Mouse (Mus musculus) left cerebral cortex, adult 2 months (tissue): ENCODE results near the gene Gm13283. TPM values are rescaled to one million over a fixed set of nuclear protein-coding genes. Genes with fewer than 3 reads are reported as not detected.
"Not testable (repeated sequence)": the region's sequence is repeated elsewhere in the genome, so short reads cannot be mapped to it uniquely, and the experiment has no call there.

ENCODE experiments used
- DNase-seq, 2 experiments: peaks; one replicate each; pipeline ENCODE4 v3.0.0; 2021 to 2022; ENCODE audit warnings: low spot score in 2 of 2, mixed read lengths in 1 of 2; ENCODE audit errors: extremely low spot score in 1 of 2
- H3K27ac ChIP-seq: fragments of 200-600 bp; 2 replicates; pipeline ENCODE4 v1.8.1; 2022
- H3K4me3 ChIP-seq: fragments of 200-600 bp; 2 replicates; pipeline ENCODE4 v1.8.1; 2022
- CTCF ChIP-seq: fragments of 200-600 bp; IDR thresholded peaks from 2 replicates; pipeline ENCODE4 v1.8.1; 2022; ENCODE audit warnings: antibody characterized with exemption, mild to moderate bottlenecking, moderate library complexity
- intact Hi-C: fragments of 180-260 bp; cut with DNase I; formaldehyde crosslinking; loops from one replicate; pipeline ENCODE4 v1.15.1; 2025
- long read RNA-seq, 2 experiments: library from polyadenylated mRNA; stranded (forward); transcript quantifications; one replicate each; pipeline ENCODE4 v2.0.0; 2021; ENCODE audit warnings: borderline mapping rate in 2 of 2
- total RNA-seq, 2 experiments: library from RNA; stranded (reverse); gene quantifications; 2 replicates each; pipeline ENCODE4 v1.2.3; 2021

The Gm13283 gene
- not detected for total RNA-seq
- long read RNA-seq, experiment 1: 0 reads
- long read RNA-seq, experiment 2: 0 reads

GRCm38 (mm10) chr4:88759610-88760268 lies at the start of gene Gm13283:
Gene Gm13283, plus strand, starts transcription at chr4:88760119.
- H3K4me3 ChIP-seq: peak within 1 kb of the TSS; percentile 19; the same call in 1 of the 2 replicates
- intact Hi-C loops, H3K27ac ChIP-seq: not testable (repeated sequence)
- peak in 1 of 2 experiments; percentile 23 for DNase-seq

GRCm38 (mm10) chr4:88714281-88714680 lies 45.6 kb upstream of the Gm13283 start:
- no peak for DNase-seq
- intact Hi-C loops: no loop called here
- Histone ChIP-seq H3K27ac (no peak overlapping the region), H3K4me3 (no peak overlapping the region)
- TF ChIP-seq CTCF: no peak

DNA sequence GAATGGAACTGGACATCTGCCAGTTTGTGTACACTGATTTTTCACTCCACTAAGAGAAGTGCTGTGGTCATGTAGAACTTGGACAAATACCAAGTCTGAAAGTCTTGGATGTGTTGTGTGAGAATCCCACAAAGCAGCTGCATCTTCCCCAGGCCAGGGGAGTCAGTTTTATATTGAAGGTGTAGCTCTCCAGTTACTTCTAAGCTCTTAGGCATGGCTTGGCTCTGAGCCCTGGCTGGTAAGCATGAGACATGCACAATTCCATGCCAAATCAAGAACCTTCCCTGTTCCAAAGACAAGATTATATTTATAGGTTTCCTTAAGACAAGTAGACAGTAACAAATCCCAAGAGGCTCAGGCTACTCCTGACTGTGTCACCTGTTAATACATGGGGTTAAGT lies 44.9 kb upstream of the Gm13283 start:
- DNase-seq: no peak
- intact Hi-C loops: no loop called here

DNA sequence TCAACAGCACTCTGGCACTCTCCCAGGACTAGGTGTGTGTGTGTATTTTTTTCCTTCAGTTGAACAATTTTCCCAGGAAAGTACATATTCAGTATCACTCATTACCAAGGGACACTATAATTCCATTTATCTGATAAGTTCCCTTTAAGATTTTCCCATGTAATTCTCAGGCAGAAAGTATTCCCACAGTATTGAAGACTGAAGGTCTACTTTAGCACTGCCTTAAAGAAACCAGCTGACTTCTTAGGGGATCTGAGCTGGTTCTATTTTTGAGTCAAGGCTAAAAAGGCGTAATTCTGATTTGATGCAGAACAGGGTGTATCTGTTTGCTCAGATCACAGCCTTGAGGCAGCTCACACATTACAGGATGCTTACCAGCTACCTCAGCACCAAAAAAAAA lies 41.2 kb upstream of the Gm13283 start:
- intact Hi-C loops: no loop called here
- Histone ChIP-seq H3K4me3 (peak overlapping the region; percentile 99), H3K27ac (no peak overlapping the region)
- no peak for DNase-seq
- TF ChIP-seq CTCF: no peak

More for the DNA sequence above, 44.9 kb upstream of the Gm13283 start:
- Histone ChIP-seq H3K27ac (no peak overlapping the region), H3K4me3 (no peak overlapping the region)
- TF ChIP-seq CTCF: no peak

DNA sequence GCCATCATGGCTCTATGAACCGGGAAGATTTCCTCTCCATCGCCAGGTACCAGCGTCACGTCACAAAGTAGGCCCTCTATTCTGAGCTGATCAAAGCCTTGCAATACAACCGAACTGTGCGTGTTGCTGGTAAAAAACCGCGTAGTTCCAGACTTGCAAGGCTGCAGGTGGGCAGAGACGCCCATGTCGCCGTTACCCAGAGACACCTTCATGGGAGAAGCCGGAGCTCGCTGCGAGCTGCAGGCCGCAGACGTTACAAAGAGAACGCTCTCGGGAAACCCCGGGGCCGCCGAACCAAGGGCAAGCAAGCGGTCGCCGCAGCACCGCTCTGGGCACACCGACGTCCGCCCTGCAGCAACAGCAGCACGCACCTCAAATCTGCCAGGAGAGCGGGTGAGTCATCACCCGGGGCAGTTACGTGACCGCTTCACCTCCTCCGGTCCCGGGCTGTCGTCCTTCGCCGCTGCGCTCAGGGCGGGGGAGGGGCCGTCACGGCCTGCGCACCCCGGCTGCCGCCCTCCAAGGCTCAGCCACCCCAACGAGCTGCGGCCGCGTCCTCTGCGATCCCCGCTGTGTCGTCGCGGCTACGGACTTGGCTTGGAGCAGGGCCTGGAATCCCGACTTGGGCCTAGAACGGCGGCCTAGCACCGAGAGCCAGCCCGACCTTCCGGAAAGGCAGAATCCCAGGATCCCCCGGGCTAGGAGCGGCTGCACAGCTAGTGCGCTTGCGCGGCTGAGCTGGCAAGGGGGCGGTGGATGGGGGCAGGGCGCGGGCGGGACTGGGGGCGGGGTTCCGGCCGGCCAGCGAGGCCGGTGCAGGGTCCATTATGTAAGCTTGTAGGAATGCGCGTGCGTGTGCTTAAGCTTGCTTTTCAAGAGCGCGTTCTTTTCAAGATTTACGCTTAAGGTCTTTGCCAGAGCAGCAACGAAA lies 37.9 kb upstream of the Gm13283 start, which contains the start of the genes Gm26566 and Klhl9:
Gene Gm26566 (plus strand): TSS at position 15 of the 931 bp plus-strand sequence.
Gene Klhl9 (minus strand): TSS at position 675 of the 931 bp plus-strand sequence.
- DNase-seq: peak; percentile 88 to 89

GRCm38 (mm10) chr4:88723497-88724090 lies 36.3 kb upstream of the Gm13283 start:
- Histone ChIP-seq H3K27ac (no peak overlapping the region), H3K4me3 (no peak overlapping the region)
- no peak for DNase-seq
- intact Hi-C loops: no loop called here
- TF ChIP-seq CTCF: no peak

More for the DNA sequence above, 37.9 kb upstream of the Gm13283 start, which contains the start of the genes Gm26566 and Klhl9:
- Histone ChIP-seq H3K4me3 (peak within 1 kb of the TSS; percentile 99), H3K27ac (peak within 1 kb of the TSS; percentile 99)
- TF ChIP-seq CTCF: no peak
- intact Hi-C loops: no loop called here

GRCm38 (mm10) chr4:88726727-88727126 lies 33.2 kb upstream of the Gm13283 start:
- Histone ChIP-seq H3K27ac (no peak overlapping the region), H3K4me3 (no peak overlapping the region)
- DNase-seq: no peak
- intact Hi-C loops: loop anchor here (2.0 kb wide), 1 partner anchor 30 kb away; no protein-coding TSS in a partner anchor
- TF ChIP-seq CTCF: no peak

- peak; percentile 56 for TF ChIP-seq CTCF
- Histone ChIP-seq H3K4me3 (no peak overlapping the region), H3K27ac (no peak overlapping the region)
- intact Hi-C loops: loop anchor here (2.0 kb wide), 1 partner anchor 31 kb away; no protein-coding TSS in a partner anchor
- DNase-seq: no peak
Observed at GRCm38 (mm10) chr4:88727324-88727723, 32.6 kb upstream of the Gm13283 start.

DNA sequence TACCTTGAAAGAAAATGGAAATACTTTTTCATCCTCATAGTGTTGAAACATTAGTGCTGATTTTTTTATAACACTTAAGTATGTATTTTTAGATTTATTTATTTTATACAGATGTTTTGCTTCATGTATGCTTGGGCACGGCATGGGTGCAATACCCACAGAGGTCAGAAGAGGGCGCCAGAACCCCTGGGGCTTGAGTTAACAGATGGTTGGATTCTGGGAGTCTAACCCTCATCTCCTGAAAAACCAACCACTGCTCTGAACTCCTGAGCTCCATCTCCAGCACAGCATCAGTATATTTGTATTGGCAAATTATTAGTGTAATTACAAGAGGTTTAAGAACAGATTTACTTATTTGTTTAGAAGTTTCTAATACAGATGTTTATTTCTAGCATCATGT lies 21.4 kb upstream of the Gm13283 start:
- peak; percentile 88 for TF ChIP-seq CTCF
- DNase-seq: peak; percentile 41 to 52
- intact Hi-C loops: no loop called here
- Histone ChIP-seq H3K27ac (no peak overlapping the region), H3K4me3 (no peak overlapping the region)

- intact Hi-C loops: no loop called here
- Histone ChIP-seq H3K4me3 (no peak overlapping the region), H3K27ac (no peak overlapping the region)
- no peak for DNase-seq
- no peak for TF ChIP-seq CTCF
Observed at GRCm38 (mm10) chr4:88739036-88739435, 20.9 kb upstream of the Gm13283 start.

- no peak for TF ChIP-seq CTCF
- no peak for DNase-seq
- H3K4me3 ChIP-seq: no peak overlapping the region
- intact Hi-C loops: no loop called here
- H3K27ac ChIP-seq: no peak overlapping the region
Observed at GRCm38 (mm10) chr4:88741426-88741825, 18.5 kb upstream of the Gm13283 start.
